Mouse (Mus musculus) E14TG2a.4 (cell line): ENCODE results near the gene Serpine1.

Experiments used
- CTCF ChIP-seq: conservative IDR thresholded peaks from 2 replicates; pipeline ENCODE4 v1.5.1; 2014; ENCODE audit warnings: low read length
- NANOG ChIP-seq: IDR thresholded peaks from 2 replicates; pipeline ENCODE4 v1.6.1; 2014; ENCODE audit warnings: borderline replicate concordance, low read length, mixed read lengths
- POU5F1 ChIP-seq: IDR thresholded peaks from 2 replicates; pipeline ENCODE4 v1.6.1; 2014; ENCODE audit warnings: low read length, borderline replicate concordance

DNA sequence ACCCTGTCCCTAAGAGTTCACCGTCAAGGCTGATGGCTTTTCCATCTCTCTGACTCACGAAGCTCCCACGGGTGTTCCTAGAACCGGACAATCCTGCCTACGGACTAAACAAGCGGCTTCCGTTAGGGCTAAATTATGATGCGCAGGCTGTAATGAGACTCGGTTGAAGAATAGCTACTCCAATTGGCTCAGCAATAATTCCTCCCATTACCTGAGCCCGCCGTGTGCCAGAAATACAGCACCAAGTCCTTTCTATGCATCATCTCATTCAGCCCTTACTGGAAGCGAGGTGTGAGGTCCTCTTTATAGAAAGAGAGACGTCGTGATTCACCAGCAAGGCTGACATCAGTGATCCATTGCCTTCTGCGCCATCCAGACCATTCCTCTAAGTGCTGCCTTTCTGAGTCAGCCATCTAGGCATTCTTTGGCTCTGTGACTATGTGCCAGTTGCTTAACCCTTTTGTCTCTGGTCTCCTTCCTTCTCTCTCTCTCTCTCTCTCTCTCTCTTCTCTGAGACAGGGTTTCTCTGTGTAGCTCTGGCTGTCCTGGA lies 59.6 kb downstream of the Serpine1 start:
- no peak for TF ChIP-seq CTCF
- no peak for TF ChIP-seq POU5F1
- TF ChIP-seq NANOG: no peak
